Mouse (Mus musculus): ENCODE results near the gene Gabrb1. TPM values are rescaled to one million over a fixed set of nuclear protein-coding genes. Genes with fewer than 3 reads are reported as not detected.

The Gabrb1 gene
- polyA plus RNA-seq, 1 experiment, result not detected

DNA sequence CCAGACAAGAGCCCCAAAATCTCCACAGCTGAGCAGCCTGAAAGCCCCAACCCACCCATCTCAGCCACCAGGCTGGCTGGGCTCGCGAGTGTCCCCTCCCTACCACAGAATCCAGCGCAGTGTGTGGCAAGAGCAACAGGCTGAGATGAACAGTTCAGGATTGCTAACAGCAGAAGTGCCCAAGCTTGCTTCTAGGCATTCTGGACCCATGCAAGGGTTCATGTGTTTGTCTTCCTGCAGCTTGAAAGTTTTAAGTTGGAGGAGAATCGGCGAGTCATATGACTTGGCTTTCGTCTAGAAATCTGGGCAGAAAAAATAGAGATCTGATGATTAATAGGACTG, 43.3 kb downstream of the Gabrb1 start:
- TF ChIP-seq POLR2A (IDR thresholded peaks at IDR 0.05; ENCODE audit: low read depth, low read length) (no peak), CTCF (IDR thresholded peaks at IDR 0.05; ENCODE audit: extremely low read depth, insufficient read depth, insufficient read length, insufficient replicate concordance) (no peak)
- no peak overlapping the region for H3K4me3 ChIP-seq (ENCODE audit: extremely low read depth, insufficient read depth, insufficient read length)
- H3K27me3 ChIP-seq (ENCODE audit: control insufficient read depth, insufficient read depth, low read length), result peaks cover 3% of the 10 kb centered on the region; the same call in 1 of the 2 replicates
- H3K36me3 ChIP-seq (ENCODE audit: control insufficient read depth, insufficient read depth, low read length), result no peaks in the 10 kb centered on the region
- 2% methylated on average over 6 of the region's 6 CpGs for WGBS
- DNase-seq (ENCODE audit: low read depth in 1 of 2, low spot score in 2 of 2), result no peak
- no peaks in the 10 kb centered on the region for H3K4me1 ChIP-seq (ENCODE audit: control insufficient read depth, insufficient read depth, insufficient read length)
- H3K27ac ChIP-seq (ENCODE audit: insufficient read depth, low read length), result no peak overlapping the region

DNA sequence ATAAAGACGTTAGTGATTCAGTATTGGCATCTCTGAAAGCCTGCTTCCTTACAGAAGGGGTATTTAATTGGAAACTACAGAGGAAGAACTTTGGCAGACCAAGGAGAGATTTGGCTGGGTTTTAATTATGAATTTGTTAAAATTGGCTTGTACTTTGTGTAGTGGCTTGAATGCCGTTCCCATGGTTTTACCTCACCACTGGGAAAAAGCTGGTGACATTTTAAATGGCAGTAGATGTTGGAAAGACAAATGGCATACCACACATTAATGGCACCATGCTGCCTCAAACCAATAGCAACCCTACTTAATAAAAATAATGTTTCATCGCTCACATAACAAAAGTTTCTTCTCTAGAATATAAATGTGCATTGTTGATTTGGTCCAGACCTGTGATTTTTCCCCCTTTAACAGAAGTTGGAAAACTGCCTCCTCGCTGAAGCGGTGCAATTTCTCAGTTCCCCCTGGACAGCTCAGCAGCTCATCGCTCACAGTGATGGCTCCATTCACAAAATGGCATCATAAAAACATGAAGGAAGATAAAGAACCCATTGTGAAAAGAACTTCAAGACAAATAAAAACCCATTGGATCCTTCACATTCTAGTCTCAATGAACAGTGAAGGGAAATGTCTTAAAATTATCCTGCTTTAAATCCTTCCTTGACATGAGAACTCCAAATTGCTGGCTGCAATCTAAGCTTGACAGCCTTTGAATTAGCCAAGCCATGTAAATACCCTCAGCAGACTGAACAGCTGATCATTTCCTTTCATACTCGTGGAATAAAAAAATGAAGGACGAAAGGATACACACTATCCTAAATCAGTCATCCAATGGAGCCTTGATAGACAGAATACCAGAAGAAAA, 75.2 kb downstream of the Gabrb1 start:
- DNase-seq (ENCODE audit: low read depth in 1 of 2, low spot score in 2 of 2), result no peak
- Histone ChIP-seq H3K27me3 (ENCODE audit: control insufficient read depth, insufficient read depth, low read length) (no peaks in the 10 kb centered on the region), H3K4me3 (ENCODE audit: extremely low read depth, insufficient read depth, insufficient read length) (no peak overlapping the region), H3K27ac (ENCODE audit: insufficient read depth, low read length) (no peak overlapping the region), H3K4me1 (ENCODE audit: control insufficient read depth, insufficient read depth, insufficient read length) (no peaks in the 10 kb centered on the region), H3K36me3 (ENCODE audit: control insufficient read depth, insufficient read depth, low read length) (no peaks in the 10 kb centered on the region)
- TF ChIP-seq POLR2A (IDR thresholded peaks at IDR 0.05; ENCODE audit: low read depth, low read length) (no peak), CTCF (IDR thresholded peaks at IDR 0.05; ENCODE audit: extremely low read depth, insufficient read depth, insufficient read length, insufficient replicate concordance) (no peak)
- WGBS, result 87% methylated on average over 8 of the region's 8 CpGs

GRCm38 (mm10) chr5:71747411-71747810, 89.5 kb downstream of the Gabrb1 start:
- Histone ChIP-seq H3K27me3 (ENCODE audit: control insufficient read depth, insufficient read depth, low read length) (no peaks in the 10 kb centered on the region), H3K36me3 (ENCODE audit: control insufficient read depth, insufficient read depth, low read length) (no peaks in the 10 kb centered on the region), H3K4me3 (ENCODE audit: extremely low read depth, insufficient read depth, insufficient read length) (no peak overlapping the region), H3K4me1 (ENCODE audit: control insufficient read depth, insufficient read depth, insufficient read length) (no peaks in the 10 kb centered on the region), H3K27ac (ENCODE audit: insufficient read depth, low read length) (no peak overlapping the region)
- DNase-seq (ENCODE audit: low read depth in 1 of 2, low spot score in 2 of 2), result no peak
- TF ChIP-seq CTCF (IDR thresholded peaks at IDR 0.05; ENCODE audit: extremely low read depth, insufficient read depth, insufficient read length, insufficient replicate concordance), result no peak
- no peak for TF ChIP-seq POLR2A (IDR thresholded peaks at IDR 0.05; ENCODE audit: low read depth, low read length)
- WGBS, result 78% methylated on average over 2 of the region's 2 CpGs

DNA sequence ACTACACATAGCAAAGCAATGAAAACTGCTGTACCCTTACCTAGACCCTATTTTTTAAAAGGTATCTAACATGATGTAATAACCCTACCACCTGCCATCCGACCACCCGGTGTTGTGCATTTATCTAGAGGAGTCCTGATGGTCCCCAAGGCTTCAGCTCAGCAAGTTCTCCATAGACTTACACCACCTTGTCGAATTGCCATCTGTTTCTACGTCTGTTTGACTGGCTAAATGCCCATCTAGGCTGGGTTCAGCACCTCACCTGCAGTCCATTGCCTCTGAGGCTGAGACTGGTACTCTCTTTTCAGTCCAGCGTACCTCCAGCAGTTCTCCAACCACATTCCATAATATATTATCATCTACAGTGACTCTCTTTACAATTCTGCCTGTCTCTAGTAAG, 96.1 kb downstream of the Gabrb1 start:
- Histone ChIP-seq H3K4me1 (ENCODE audit: control insufficient read depth, insufficient read depth, insufficient read length) (no peaks in the 10 kb centered on the region), H3K27me3 (ENCODE audit: control insufficient read depth, insufficient read depth, low read length) (no peaks in the 10 kb centered on the region), H3K4me3 (ENCODE audit: extremely low read depth, insufficient read depth, insufficient read length) (no peak overlapping the region), H3K27ac (ENCODE audit: insufficient read depth, low read length) (no peak overlapping the region), H3K36me3 (ENCODE audit: control insufficient read depth, insufficient read depth, low read length) (no peaks in the 10 kb centered on the region)
- DNase-seq (ENCODE audit: low read depth in 1 of 2, low spot score in 2 of 2), result no peak
- WGBS, result 82% methylated on average over 5 of the region's 5 CpGs
- TF ChIP-seq CTCF (IDR thresholded peaks at IDR 0.05; ENCODE audit: extremely low read depth, insufficient read depth, insufficient read length, insufficient replicate concordance), result no peak
- TF ChIP-seq POLR2A (IDR thresholded peaks at IDR 0.05; ENCODE audit: low read depth, low read length), result no peak

DNA sequence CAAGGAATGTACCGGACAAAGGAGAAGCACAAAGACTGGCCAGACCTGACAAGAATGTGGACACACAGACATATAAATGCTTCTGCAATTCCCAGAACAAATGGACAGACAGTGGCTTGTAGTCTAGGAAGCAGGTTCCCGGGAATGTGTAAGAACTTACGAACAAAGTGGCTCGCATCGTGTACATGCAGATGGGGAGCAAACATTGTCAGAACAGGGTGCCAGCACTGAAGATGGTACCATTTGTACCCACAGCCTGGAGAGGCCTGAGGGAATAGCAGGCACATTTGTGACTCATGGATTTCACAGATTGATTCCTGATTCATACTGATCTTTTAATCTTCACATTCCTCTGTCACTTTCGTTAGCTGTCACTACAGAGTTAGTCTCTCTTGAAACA, 103.2 kb downstream of the Gabrb1 start:
- no peaks in the 10 kb centered on the region for H3K36me3 ChIP-seq (ENCODE audit: control insufficient read depth, insufficient read depth, low read length)
- H3K27me3 ChIP-seq (ENCODE audit: control insufficient read depth, insufficient read depth, low read length), result no peaks in the 10 kb centered on the region
- H3K4me3 ChIP-seq (ENCODE audit: extremely low read depth, insufficient read depth, insufficient read length), result no peak overlapping the region
- H3K4me1 ChIP-seq (ENCODE audit: control insufficient read depth, insufficient read depth, insufficient read length), result no peaks in the 10 kb centered on the region
- H3K27ac ChIP-seq (ENCODE audit: insufficient read depth, low read length), result no peak overlapping the region
- WGBS, result 93% methylated on average over 6 of the region's 6 CpGs
- no peak for TF ChIP-seq POLR2A (IDR thresholded peaks at IDR 0.05; ENCODE audit: low read depth, low read length)
- TF ChIP-seq CTCF (IDR thresholded peaks at IDR 0.05; ENCODE audit: extremely low read depth, insufficient read depth, insufficient read length, insufficient replicate concordance), result no peak
- DNase-seq (ENCODE audit: low read depth in 1 of 2, low spot score in 2 of 2), result no peak

DNA sequence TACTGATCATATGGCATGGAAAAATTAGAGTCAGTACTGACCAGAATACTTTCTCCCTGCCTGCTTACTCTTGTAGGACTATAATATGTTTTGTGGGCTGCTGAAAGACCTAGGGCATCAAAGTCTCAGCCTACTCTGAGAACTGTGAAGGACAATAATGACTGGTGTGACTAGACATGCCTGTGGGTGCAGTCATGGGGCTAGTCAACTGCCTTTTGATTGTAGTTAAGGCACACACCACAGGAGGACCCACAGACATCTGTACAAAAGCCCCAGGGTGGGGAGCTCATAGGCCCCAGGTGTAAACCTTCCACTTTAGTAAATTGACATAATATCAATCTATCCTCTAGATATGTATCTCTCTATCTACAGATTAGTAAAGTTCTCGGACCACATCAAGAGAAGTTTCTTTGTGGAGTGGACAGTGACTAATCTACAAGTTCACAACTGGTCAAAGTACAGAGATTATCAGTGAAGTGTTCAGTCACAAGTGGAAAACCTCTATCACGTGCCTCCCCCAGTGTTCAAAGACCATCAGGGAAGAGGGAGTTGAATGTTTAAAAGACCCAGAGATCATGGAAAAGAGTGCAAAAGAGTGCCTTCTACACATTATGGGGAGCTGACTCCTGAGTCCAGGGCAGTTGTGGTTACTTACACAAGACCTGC, 123.7 kb downstream of the Gabrb1 start:
- WGBS, result 81% methylated on average over 2 of the region's 2 CpGs
- H3K27me3 ChIP-seq (ENCODE audit: control insufficient read depth, insufficient read depth, low read length), result no peaks in the 10 kb centered on the region
- H3K27ac ChIP-seq (ENCODE audit: insufficient read depth, low read length), result no peak overlapping the region
- H3K4me3 ChIP-seq (ENCODE audit: extremely low read depth, insufficient read depth, insufficient read length), result no peak overlapping the region
- no peaks in the 10 kb centered on the region for H3K36me3 ChIP-seq (ENCODE audit: control insufficient read depth, insufficient read depth, low read length)
- no peak for TF ChIP-seq POLR2A (IDR thresholded peaks at IDR 0.05; ENCODE audit: low read depth, low read length)
- no peak for TF ChIP-seq CTCF (IDR thresholded peaks at IDR 0.05; ENCODE audit: extremely low read depth, insufficient read depth, insufficient read length, insufficient replicate concordance)
- H3K4me1 ChIP-seq (ENCODE audit: control insufficient read depth, insufficient read depth, insufficient read length), result no peaks in the 10 kb centered on the region
- no peak for DNase-seq (ENCODE audit: low read depth in 1 of 2, low spot score in 2 of 2)

DNA sequence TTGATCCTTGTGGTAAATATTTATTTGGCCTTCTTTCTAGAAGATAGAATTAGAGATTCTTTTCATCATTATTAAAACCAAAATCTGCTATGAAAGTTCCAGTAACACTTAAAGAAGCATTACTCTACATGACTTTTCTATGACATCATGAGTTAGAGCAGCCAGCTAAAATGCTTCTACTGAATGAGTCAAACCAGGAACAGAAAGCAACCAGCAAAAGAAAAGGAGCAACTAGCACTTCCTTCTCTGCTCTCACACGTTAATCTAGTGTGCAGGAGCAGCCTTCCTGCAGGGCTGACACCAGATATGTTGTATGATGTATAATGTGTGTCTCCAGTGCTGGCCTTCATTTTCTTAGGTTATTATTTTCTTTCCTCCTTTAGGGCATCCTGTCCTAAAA, 164.9 kb downstream of the Gabrb1 start:
- Histone ChIP-seq H3K27ac (ENCODE audit: insufficient read depth, low read length) (no peak overlapping the region), H3K27me3 (ENCODE audit: control insufficient read depth, insufficient read depth, low read length) (no peaks in the 10 kb centered on the region), H3K4me1 (ENCODE audit: control insufficient read depth, insufficient read depth, insufficient read length) (no peaks in the 10 kb centered on the region), H3K36me3 (ENCODE audit: control insufficient read depth, insufficient read depth, low read length) (no peaks in the 10 kb centered on the region), H3K4me3 (ENCODE audit: extremely low read depth, insufficient read depth, insufficient read length) (no peak overlapping the region)
- no peak for TF ChIP-seq POLR2A (IDR thresholded peaks at IDR 0.05; ENCODE audit: low read depth, low read length)
- no peak for TF ChIP-seq CTCF (IDR thresholded peaks at IDR 0.05; ENCODE audit: extremely low read depth, insufficient read depth, insufficient read length, insufficient replicate concordance)
- no peak for DNase-seq (ENCODE audit: low read depth in 1 of 2, low spot score in 2 of 2)
- 15% methylated on average over 1 of the region's 1 CpGs for WGBS

Measured in spleen, adult 2 months (tissue).